Mouse (Mus musculus) E14TG2a.4 (cell line): Measurements from ENCODE around the gene Tnfrsf23.
"Not testable (repeated sequence)": the region's sequence is repeated elsewhere in the genome, so short reads cannot be mapped to it uniquely, and the experiment has no call there.

Source experiments
- CTCF ChIP-seq: conservative IDR thresholded peaks from 2 replicates; pipeline ENCODE4 v1.5.1; 2014; ENCODE audit warnings: low read length
- POU5F1 ChIP-seq: IDR thresholded peaks from 2 replicates; pipeline ENCODE4 v1.6.1; 2014; ENCODE audit warnings: low read length, borderline replicate concordance

- TF ChIP-seq CTCF, POU5F1: not testable (repeated sequence)
Observed at GRCm38 (mm10) chr7:143686191-143686590, 519 bp upstream of the Tnfrsf23 start.
